Mouse (Mus musculus) C2C12 (cell line): ENCODE data around the gene 9230102O04Rik.

ENCODE experiments used
- CEBPB ChIP-seq: IDR thresholded peaks from one replicate; pipeline ENCODE4 v1.6.1; 2011; ENCODE audit warnings: low read depth, mild to moderate bottlenecking, control low read depth, moderate library complexity
- CTCF ChIP-seq: IDR thresholded peaks from one replicate; pipeline ENCODE4 v1.5.1; 2011; ENCODE audit not compliant: control insufficient read depth, insufficient read depth, insufficient read length
- FOSL1 ChIP-seq: IDR thresholded peaks from one replicate; pipeline ENCODE4 v1.8.0; 2011; ENCODE audit warnings: mild to moderate bottlenecking, low read length; ENCODE audit not compliant: poor library complexity, insufficient read depth, severe bottlenecking
- MAX ChIP-seq: IDR thresholded peaks from one replicate; pipeline ENCODE4 v1.6.1; 2011; ENCODE audit warnings: mild to moderate bottlenecking, control low read depth
- MYOD1 ChIP-seq: IDR thresholded peaks from one replicate; pipeline ENCODE4 v1.6.1; 2011; ENCODE audit warnings: low read depth; ENCODE audit not compliant: control insufficient read depth, insufficient read length
- MYOG ChIP-seq: IDR thresholded peaks from one replicate; pipeline ENCODE4 v1.6.1; 2011; ENCODE audit not compliant: control insufficient read depth, insufficient read length; ENCODE audit errors: extremely low read depth
- USF1 ChIP-seq: IDR thresholded peaks from one replicate; pipeline ENCODE4 v1.6.1; 2011; ENCODE audit warnings: low read depth, mild to moderate bottlenecking, control low read depth, moderate library complexity

GRCm38 (mm10) chr2:9880271-9880670 lies 9.1 kb downstream of the 9230102O04Rik start:
- TF ChIP-seq CTCF (no peak), USF1 (no peak), MAX (no peak), MYOG (no peak), MYOD1 (no peak), FOSL1 (no peak), CEBPB (no peak)
